Mouse (Mus musculus) right cerebral cortex, adult 2 months (tissue): Measurements from ENCODE around the gene Ppfibp2.

Experiments used
- DNase-seq, 2 experiments: peaks; one replicate each; pipeline ENCODE4 v3.0.0; 2021 to 2022; ENCODE audit warnings: low spot score in 2 of 2

Gene Ppfibp2

DNA sequence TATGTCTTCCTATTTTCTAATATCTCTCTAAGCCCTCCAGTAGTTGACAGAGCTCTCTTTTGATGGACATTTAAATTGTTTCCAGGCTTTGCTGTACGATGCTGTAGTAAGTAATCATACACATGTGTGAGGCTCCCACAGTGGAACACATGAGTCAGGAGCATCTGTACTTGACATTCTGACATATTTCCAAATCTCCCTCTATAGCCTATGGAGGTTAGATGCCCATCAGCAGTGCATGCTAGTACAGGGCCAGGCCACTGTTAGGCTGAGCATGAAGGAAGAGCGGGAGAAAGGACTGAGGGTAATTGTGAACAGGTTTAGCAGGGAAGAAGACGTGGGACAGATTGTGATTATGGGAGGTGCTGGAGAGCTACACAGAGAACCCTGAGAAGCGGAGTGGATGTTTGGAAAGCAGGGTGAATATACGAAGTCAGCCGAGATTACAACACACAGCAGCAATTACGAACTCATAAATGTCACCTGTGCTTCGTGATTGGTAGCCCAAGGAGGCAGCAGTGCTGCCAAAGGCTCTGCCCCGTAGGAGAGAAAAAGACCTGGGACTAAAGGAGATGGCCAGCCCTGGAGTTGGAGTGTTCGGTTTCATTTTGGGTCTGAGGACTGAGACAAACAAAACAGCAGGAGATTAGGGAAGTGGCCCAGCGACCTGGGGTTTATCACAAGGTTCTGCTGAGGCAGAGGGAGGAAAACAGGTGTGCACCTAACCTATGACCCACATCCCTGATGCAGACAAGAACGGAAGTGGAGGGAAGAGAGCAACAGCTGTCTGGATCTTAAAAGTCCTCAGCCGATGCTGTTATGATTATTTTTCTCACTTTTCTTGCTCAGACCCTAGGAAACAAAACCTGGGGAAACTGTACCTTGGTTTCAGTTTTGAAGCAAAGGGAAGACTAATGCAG is 107.7 kb downstream of the Ppfibp2 start:
- DNase-seq, result no peak

DNA sequence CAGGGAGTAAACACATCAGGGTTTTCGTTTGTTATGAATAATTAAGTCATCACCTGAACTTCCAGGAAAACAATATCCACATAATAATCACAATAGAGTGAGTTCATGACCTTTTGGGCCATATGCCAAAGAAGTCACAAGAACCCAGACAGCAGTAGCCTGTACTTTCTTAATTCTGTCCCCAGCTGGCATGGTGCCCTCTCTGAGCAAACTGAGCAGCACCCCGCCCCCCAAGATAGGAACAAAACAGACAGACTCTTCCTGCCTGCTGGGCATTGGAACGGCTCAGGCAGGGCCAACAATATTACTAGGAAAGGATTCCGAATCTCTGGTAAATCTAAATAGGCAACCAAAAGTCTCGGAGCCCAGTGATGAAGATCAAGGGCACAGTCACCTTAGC is 110.9 kb downstream of the Ppfibp2 start:
- DNase-seq, result no peak

DNA sequence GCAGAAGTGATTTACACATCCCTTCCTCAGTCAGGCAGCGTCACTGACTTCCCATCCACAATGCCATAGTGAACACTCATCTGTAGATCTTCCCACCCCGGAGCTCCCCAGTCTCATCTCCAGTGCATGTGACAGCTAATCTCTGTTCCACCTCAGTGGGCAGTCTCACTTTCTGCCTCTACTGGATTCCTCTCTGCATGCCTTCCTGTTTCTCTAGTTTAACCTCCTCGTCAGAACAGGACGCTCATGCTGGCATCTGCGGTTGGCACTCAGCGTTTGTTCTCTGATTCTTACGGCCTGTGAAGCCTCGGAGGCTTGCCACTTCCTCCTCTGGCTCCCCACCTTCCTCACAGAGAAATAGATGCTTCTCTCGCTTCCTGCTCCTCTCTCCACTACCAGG is 112.6 kb downstream of the Ppfibp2 start:
- no peak for DNase-seq

DNA sequence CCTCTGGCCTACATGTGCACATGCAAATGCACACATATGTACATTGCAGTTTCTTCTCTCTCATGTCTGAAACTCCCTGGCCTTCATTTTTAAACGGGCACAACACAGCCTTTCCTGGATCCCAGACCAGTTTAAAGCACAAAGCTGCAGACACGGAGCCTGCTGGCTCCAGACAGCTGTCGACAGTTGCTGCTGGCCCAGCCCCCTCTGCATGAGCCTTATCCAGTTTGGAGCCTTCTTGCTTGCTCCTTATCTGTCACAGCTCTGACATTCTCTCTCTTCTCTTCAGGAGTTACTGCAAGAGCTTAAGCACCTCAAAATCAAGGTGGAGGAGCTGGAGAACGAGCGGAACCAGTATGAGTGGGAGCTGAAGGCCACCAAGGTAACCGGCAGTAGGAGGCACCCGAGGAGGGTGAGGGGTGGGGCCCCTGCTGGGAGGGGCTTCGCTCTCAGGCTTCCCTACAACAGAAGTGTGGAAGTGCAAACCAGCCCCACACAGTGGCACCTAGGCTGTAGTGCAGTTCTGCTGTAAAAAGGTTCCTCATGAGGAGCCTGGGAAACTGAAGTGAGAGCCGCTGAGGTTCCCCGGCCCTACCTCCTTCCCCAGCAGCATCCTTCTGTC is 113.6 kb downstream of the Ppfibp2 start:
- peak; percentile 67 to 76 for DNase-seq

GRCm38 (mm10) chr7:107712743-107713142 is 117.7 kb downstream of the Ppfibp2 start:
- DNase-seq, result no peak

DNA sequence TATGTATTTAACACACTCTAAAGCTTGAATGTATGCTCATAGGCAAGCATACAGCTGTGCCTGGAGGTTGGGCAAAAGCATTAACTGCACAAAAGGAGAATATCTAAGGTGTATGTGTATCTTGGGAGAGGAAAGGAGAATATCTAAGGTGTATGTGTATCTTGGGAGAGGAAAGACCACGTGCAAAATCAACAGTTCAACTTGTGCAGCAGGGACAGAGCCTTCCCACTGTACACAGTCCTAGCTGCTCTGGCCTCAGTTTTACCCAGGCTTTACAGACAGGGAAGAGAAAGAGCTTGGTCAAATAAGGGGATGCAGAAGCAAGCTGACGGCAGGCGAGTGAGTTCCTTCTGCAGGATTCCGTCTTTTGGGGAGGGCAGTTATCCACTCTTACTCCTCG is 119.1 kb downstream of the Ppfibp2 start:
- DNase-seq, result no peak

DNA sequence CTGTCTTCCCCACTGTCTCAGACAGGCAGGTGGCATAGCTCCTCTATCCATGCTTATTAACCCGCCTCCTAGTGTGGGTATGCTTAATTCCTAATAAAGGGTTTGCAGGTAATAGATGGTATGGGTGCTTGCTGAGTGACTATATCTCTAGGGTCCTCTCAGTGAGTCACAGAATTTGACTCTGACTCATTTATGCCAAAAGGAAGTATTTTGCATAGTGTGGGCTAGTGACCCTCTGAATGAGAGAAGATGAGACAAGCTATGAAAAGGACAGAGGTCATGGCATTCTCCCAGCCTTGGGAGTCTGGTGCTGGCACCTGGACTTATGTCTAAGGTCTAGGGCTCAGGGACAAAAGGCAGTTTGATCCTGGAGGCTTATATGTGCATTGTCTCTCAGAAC is 125.8 kb downstream of the Ppfibp2 start:
- no peak for DNase-seq

DNA sequence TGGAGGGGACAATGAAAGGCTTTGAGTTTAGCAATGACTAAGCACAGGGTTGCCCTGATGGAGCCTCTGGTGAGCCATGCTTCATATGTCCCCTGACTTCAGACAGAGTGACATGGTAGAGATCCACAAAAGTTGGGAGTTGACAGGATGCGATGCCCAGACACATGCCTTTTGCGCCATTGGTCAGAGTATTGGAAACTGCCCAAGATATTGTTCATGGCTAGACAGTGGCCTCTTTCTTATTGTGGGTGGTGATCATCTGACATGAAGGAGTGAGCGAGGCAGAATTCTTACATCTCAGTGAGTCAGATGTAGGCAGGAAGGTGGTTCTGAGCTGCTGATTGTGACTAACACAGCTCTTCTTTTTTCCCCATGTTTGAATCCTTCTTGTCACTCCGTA is 127.5 kb downstream of the Ppfibp2 start:
- DNase-seq, result no peak

- no peak for DNase-seq
Measured at GRCm38 (mm10) chr7:107727538-107727937, 132.5 kb downstream of the Ppfibp2 start.

DNA sequence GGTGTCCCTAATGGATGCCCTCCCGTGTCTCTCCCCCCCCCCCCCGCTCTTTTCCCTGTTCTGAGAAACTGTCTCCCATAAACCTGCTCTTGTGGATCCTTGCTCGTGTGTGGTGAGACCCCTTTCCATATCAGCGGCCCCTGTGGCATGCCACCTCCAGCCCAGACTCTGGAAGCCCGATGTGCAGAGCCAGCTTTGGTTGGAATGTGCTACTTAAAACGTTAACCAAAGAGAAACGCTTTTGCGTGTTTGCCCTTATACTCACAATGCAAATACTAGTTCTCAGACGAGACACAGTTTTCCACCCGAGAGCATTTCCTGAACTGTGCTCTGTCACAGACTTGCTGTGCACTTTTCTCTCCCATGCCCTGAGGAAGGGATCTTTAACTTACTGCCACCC is 135.6 kb downstream of the Ppfibp2 start:
- no peak for DNase-seq

- no peak for DNase-seq
Measured at GRCm38 (mm10) chr7:107733162-107733561, 138.2 kb downstream of the Ppfibp2 start.

DNA sequence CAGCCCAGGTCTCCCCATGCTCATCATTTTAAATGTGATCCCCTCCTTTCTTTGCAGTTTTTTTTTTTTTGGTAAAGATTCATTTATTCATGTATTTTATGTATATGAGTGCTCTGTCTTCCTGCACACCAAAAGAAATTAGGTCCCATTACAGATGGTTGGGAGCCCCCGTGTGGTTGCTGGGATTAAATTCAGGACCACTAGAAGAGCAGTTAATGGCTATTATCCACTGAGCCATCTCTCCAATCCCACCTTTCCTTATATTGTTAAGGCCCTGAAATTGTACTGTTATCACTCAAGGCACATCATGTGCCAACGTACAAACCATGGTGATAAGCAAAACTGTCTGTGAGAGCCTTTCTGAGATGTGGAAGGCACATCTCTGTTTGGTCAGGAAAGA is 143.7 kb downstream of the Ppfibp2 start:
- DNase-seq, result peak; percentile 49 to 52

DNA sequence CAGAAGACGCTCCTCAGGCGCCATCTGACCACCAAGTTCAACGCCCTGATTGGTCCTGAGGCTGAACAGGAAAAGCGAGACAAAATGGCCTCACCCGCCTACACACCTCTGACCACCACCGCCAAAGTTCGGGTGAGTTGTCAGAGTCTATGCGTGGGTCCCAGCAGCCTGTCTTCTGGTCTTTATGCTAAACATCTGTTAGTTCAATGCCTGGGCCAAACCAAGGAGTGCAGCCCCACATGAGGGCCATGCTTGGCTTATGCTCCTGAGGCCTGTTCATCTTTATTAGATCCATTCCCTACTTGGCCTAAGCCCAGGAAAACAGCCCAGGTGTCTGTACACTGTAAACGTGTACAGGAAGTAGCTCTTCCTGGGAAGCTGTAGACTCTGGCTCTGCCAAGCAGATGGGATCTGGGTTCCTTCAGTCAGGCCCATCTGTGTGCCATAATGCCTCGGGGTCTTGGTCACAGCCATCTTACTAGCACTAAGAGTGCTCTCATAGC is 148.0 kb downstream of the Ppfibp2 start:
- no peak for DNase-seq

DNA sequence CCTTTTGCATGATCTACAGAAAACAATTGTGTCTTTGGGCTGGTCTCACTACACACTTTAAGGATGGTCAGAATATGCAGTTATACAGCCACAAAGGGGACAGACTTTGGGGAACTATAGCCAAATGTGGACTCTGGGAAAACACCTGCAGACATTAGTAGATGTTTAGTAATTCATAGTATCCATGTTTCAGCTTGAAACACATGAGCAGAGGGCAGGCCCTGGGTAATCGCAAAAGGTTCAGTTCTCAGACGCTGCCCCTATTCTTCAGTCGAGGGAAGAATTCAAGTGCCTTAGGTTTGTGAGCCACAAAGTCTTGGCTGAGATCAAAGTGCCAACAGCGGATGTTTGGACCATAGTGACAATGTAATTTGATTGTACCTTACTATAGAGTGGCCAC is 149.4 kb downstream of the Ppfibp2 start:
- DNase-seq, result no peak

DNA sequence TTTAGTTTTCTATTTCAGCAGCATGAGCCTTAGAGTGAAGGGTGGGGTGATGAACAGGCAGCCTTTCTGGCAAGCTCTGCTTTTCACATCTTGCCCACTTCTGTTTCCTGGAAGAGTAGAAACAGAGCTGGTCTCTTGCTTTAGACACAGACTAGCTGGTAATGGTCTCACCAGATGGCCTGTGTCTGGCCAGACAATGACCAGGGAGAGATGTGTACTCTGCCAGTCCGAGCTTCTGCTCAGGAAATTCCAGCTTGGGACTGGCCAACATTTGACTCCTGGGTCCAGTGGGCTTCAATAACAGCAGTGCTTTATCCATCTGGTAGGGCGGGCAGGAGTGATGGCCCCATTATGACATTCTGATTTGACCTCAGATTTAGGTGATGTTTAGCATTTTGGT is 150.1 kb downstream of the Ppfibp2 start:
- DNase-seq, result no peak

DNA sequence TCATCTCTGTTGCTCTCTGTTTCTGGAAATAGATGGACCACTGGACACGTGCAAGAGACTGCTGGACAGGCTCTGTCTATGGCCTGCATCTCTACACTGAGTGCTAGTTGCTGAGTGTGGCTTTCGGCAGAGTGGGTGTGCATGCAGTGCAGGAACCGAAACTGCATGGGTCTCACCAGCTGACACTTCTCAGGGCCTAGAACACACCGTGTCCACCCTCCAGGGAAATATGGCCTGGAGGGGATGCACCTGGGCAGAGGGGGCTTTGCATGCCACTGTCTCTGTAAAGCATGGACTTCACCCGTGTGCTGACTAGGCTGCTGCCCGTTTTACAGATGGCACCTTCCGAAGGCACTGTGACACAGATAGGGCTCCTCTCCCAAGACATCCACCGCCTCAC is 151.0 kb downstream of the Ppfibp2 start:
- no peak for DNase-seq

- DNase-seq, result no peak
Measured at GRCm38 (mm10) chr7:107747476-107747875, 152.5 kb downstream of the Ppfibp2 start.

GRCm38 (mm10) chr7:107747954-107748353 is 152.9 kb downstream of the Ppfibp2 start:
- peak; percentile 24 to 62 for DNase-seq

DNA sequence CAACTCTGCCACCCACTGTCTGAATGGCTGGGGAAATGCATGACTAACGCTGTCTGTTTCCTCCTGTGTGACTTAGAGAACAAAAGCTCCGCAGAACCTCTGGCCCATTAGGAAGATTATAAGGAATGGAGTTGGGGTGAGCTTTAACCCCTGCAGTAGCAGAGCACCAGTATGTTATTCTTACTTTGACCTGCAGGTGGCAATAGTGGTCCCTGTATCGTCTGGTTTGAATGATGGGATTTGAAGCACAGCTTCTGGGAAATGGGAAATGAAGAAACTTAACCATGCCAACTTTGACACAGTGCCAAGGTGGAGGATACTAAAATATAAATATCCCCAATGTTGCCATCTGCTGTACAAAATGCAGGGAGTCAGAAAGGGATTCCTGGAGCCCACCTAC is 154.3 kb downstream of the Ppfibp2 start:
- DNase-seq, result peak; percentile 29 to 62

DNA sequence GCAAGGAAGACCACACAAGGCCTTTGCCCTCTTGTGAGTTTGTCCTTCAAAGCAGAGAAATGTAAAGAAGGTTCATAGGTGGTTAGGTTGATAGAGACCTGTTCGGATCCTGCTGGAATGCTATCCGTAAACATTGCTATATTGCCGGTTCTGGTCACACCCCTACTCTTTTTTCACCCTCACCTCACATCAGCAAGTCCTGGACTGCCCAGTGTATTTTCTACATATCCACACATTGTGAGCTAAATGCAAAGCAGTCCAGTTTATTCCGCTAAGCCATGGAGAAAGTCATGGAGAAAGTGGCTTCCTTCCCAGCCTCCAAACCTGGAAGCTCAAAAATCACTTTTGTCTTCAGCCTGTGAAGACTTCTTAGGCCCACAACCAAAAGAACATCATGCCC is 154.7 kb downstream of the Ppfibp2 start:
- no peak for DNase-seq

- no peak for DNase-seq
Measured at GRCm38 (mm10) chr7:107752031-107752520, 157.1 kb downstream of the Ppfibp2 start.

DNA sequence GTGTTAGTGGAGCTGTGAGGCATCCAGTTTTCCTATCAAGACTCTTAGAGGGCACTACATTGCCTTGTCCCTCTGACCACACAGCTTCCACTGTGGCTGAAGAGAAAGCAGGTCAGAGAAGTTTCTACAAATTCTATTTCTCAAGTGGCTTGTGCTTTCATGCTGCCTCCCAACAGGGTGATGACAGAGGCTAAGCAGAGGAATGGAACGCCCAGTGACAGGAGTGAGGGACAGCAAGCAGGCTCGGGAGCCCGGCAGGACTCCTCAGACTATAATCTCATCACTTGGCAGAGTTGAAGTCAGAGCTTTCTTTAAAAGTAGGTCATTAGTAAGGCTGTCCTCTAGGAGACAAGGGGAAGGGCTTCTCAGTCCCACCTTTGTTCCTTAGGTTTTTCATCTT is 160.9 kb downstream of the Ppfibp2 start:
- DNase-seq, result no peak

DNA sequence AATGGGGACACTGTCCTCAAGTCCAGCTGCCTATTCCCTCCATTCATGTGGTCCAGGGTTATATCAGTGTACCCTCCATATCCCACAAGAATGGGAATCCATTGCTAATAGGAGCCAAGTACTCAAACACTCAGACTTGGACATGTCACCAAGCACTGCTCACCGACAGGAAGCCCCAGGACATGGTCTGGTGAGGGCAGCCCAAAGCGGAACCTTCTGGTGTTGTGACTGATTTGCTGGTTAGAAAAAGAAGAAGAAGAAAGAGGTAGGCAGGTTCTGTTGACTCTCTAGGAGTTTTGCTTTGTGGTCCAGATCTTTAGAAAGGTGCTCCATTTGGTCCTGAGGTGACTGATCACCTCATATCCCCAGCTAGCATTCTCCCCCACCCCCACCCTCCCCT is 161.7 kb downstream of the Ppfibp2 start:
- no peak for DNase-seq
